In the genomic region with DNA sequence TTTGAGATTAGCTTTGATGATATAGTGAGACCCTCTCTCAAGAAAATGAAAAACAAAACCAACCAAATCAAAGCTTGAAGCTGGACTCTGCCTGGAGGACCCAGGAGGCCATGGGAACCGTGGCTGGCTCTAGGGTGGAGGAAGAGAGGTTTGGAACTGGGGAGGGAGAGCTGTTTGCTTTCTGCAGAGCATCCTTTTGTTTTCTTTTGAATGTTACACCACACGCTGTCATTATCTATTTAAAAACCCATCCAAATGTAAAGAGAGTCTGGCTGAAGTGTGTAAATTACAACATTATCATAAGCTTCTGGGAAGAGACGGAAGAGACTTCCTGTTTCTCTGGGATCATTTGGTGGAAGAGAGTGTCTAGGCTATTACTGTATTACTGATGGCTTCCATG, we compare ENCODE assay signal across 9 mouse cellular contexts. TPM values are rescaled to one million over a fixed set of nuclear protein-coding genes. Genes with fewer than 3 reads are reported as not detected.
DNase-seq lines count a peak whose midpoint lies in the region; ATAC-seq and TF ChIP-seq lines count a peak whose summit lies in the region.
"Had no signal": no experiment of that assay in that cellular context is flagged by ENCODE, and none has a peak within 500 bp of the region (broad histone marks: within the 10 kb centered on the region; RNA-seq: fewer than 3 reads in every experiment).

No protein-coding gene starts in this region.

- H3K4me2 ChIP-seq in kidney, embryonic 14.5 days (replicated peaks; ENCODE audit: low read depth, low read length) = no peak overlapping the region
- no peak overlapping the region for H3K4me2 ChIP-seq in liver, embryonic 11.5 days

- intact Hi-C loops in gastrocnemius, adult 2 months (cut with DNase I) = no loop called here

- H3K27ac ChIP-seq in gastrocnemius, adult 2 months = peak overlapping the region; percentile 72
- H3K27ac ChIP-seq in kidney, embryonic 14.5 days (ENCODE audit: low read depth, low read length) = peak overlapping the region; percentile 79
- peak overlapping the region; percentile 51 for H3K27ac ChIP-seq in liver, embryonic 11.5 days (ENCODE audit: low read depth, low read length)

- H3K36me3 ChIP-seq in kidney, embryonic 14.5 days (ENCODE audit: control insufficient read depth, insufficient read depth, low read length) = no peaks in the 10 kb centered on the region
- H3K36me3 ChIP-seq in liver, embryonic 11.5 days (ENCODE audit: control insufficient read depth, insufficient read depth, low read length) = no peaks in the 10 kb centered on the region

- TF ChIP-seq CTCF in gastrocnemius, adult 2 months (IDR thresholded peaks at IDR 0.05) = no peak

- H3K9ac ChIP-seq in kidney, embryonic 14.5 days (ENCODE audit: low read depth, low read length) = no peak overlapping the region
- H3K9ac ChIP-seq in liver, embryonic 11.5 days (ENCODE audit: low read depth, low read length) = no peak overlapping the region

- H3K4me3 ChIP-seq in gastrocnemius, adult 2 months = no peak overlapping the region
- no peak overlapping the region for H3K4me3 ChIP-seq in kidney, embryonic 14.5 days (ENCODE audit: low read length)
- no peak overlapping the region for H3K4me3 ChIP-seq in liver, embryonic 11.5 days (ENCODE audit: low read depth, low read length)

- H3K27me3 ChIP-seq in kidney, embryonic 14.5 days (ENCODE audit: control insufficient read depth, insufficient read depth, low read length) = no peaks in the 10 kb centered on the region
- H3K27me3 ChIP-seq in liver, embryonic 11.5 days (replicated peaks; ENCODE audit: control insufficient read depth, insufficient read depth, low read length) = no peaks in the 10 kb centered on the region

- DNase-seq in gastrocnemius, adult 2 months = no peak
- DNase-seq in gastrocnemius, adult 8-10 months (ENCODE audit: low spot score in 2 of 2) = no peak
- no peak for DNase-seq in kidney, adult 11 months
- peak; percentile 14 for DNase-seq in NIH3T3 (ENCODE audit: low read depth)
- DNase-seq in liver, embryonic 11.5 days (ENCODE audit: low spot score) = no peak
- no peak for DNase-seq in cerebellum, adult 9-11 months
- no peak for DNase-seq in right cerebral cortex, postnatal 10 days (ENCODE audit: low spot score in 2 of 2)
- DNase-seq: gastrocnemius, postnatal 36 days had no signal

- ATAC-seq in kidney, embryonic 14.5 days (ENCODE audit: low FRiP score, low TSS enrichment) = no peak
- no peak for ATAC-seq in liver, embryonic 11.5 days (replicated peaks; ENCODE audit: low FRiP score)

- WGBS in kidney, embryonic 14.5 days = 68% methylated on average over 3 of the region's 3 CpGs
- 60% methylated on average over 3 of the region's 3 CpGs for WGBS in liver, embryonic 11.5 days

- no peaks in the 10 kb centered on the region for H3K9me3 ChIP-seq in kidney, embryonic 14.5 days (ENCODE audit: control insufficient read depth, low read length)
- H3K9me3 ChIP-seq in liver, embryonic 11.5 days (ENCODE audit: control insufficient read depth, low read length) = no peaks in the 10 kb centered on the region

- H3K4me1 ChIP-seq in kidney, embryonic 14.5 days (ENCODE audit: control insufficient read depth, insufficient read depth, low read length) = peaks cover 54% of the 10 kb centered on the region
- peaks cover 48% of the 10 kb centered on the region for H3K4me1 ChIP-seq in liver, embryonic 11.5 days (replicated peaks; ENCODE audit: control insufficient read depth, insufficient read depth, low read length)

RNA-seq across cellular contexts. Expression of a gene that starts 43.1 kb away (rescaled TPM):
- total RNA-seq in gastrocnemius, adult 2 months (2021) = 10 to 100 TPM in 1 of 2 experiments, 1 to 10 TPM in 1; 8.4 to 11.9 TPM
- total RNA-seq in gastrocnemius, adult 8-10 months (2022) = 1 to 10 TPM; 6.1 to 9.6 (median 7.4) TPM
- polyA plus RNA-seq in kidney, embryonic 14.5 days (2014; fragmentation: Nextera tagmentation; extraction: Ambion mirVana) = 38.3 and 52.6 TPM in 2 replicates
- 27.9 and 28.3 TPM in 2 replicates for polyA plus RNA-seq in liver, embryonic 11.5 days (2014; fragmentation: Nextera tagmentation; extraction: Ambion mirVana)
